Mouse (Mus musculus): Measurements from ENCODE around the gene Gzmk. TPM values are rescaled to one million over a fixed set of nuclear protein-coding genes. Genes with fewer than 3 reads are reported as not detected.

The Gzmk gene
- polyA plus RNA-seq, 1 experiment from 2014 or later = not detected

DNA sequence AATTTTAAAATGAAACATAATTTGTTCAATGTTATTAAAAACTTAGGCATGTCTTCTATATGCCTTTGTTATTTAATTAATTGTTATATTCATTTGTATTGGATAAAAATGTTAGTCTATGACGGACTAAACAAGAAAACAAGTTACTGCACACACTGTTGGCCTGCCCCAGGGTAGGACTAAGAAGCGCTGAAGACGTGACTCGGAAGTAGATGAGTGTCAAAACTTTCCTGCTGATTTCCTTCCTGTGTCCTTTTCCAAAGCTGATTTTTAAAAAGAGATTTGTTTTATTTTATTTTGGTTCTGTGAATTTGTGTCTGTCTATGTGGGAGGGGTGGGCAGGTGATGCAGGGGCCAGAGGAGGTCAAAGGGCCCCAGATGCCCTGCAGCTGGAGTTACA is 42.0 kb downstream of the Gzmk start:
- WGBS (ENCODE audit: missing documents) = 93% methylated on average over 4 of the region's 4 CpGs
- Histone ChIP-seq H3K4me3 (ENCODE audit: inconsistent target) (no peak overlapping the region), H3K79me2 (ENCODE audit: inconsistent target) (no peaks in the 10 kb centered on the region), H3K27ac (no peak overlapping the region), H3K36me3 (ENCODE audit: inconsistent target) (no peaks in the 10 kb centered on the region)

- H3K36me3 ChIP-seq (ENCODE audit: inconsistent target) = no peaks in the 10 kb centered on the region
- WGBS (ENCODE audit: missing documents) = 94% methylated on average over 8 of the region's 8 CpGs
- H3K4me3 ChIP-seq (ENCODE audit: inconsistent target) = no peak overlapping the region
- no peaks in the 10 kb centered on the region for H3K79me2 ChIP-seq (ENCODE audit: inconsistent target)
- H3K27ac ChIP-seq = no peak overlapping the region
Observed at GRCm38 (mm10) chr13:113183310-113183709, 42.4 kb downstream of the Gzmk start.

- H3K36me3 ChIP-seq (ENCODE audit: inconsistent target) = no peaks in the 10 kb centered on the region
- H3K4me3 ChIP-seq (ENCODE audit: inconsistent target) = no peak overlapping the region
- no peaks in the 10 kb centered on the region for H3K79me2 ChIP-seq (ENCODE audit: inconsistent target)
- 91% methylated on average over 6 of the region's 6 CpGs for WGBS (ENCODE audit: missing documents)
- H3K27ac ChIP-seq = no peak overlapping the region
Observed at GRCm38 (mm10) chr13:113174162-113174561, 51.5 kb downstream of the Gzmk start.

GRCm38 (mm10) chr13:113170256-113170655 is 55.5 kb downstream of the Gzmk start:
- Histone ChIP-seq H3K27ac (no peak overlapping the region), H3K36me3 (ENCODE audit: inconsistent target) (no peaks in the 10 kb centered on the region), H3K4me3 (ENCODE audit: inconsistent target) (no peak overlapping the region), H3K79me2 (ENCODE audit: inconsistent target) (no peaks in the 10 kb centered on the region)

DNA sequence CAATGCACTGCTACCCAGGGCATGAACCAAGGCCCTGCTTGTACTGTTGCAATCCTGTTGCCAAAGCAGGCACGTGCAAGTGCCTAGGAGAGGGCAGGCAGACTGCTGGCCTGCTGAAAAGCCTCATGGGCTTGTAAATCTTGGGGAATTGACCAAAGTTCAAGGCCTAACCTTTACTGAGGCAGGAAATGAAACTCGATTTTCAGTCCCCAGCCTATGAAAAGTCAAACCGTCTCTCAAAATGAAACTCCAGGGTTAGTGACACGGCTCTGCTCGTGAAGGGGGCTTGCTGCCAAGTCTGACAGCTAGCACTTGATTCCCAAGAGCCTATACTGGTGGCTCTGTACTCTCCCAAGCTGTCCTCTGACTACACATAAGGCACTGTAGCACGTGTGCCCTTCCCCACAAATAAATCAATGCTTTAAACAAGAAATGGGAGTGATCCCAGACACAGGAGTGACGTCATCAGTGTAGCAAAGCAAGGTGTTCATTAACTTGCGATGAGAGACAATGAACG is 57.6 kb downstream of the Gzmk start:
- no peaks in the 10 kb centered on the region for H3K79me2 ChIP-seq (ENCODE audit: inconsistent target)
- no peak overlapping the region for H3K27ac ChIP-seq
- H3K36me3 ChIP-seq (ENCODE audit: inconsistent target) = no peaks in the 10 kb centered on the region
- H3K4me3 ChIP-seq (ENCODE audit: inconsistent target) = no peak overlapping the region
- WGBS (ENCODE audit: missing documents) = 75% methylated on average over 9 of the region's 9 CpGs

GRCm38 (mm10) chr13:113164252-113165005 is 61.3 kb downstream of the Gzmk start:
- H3K4me3 ChIP-seq (ENCODE audit: inconsistent target) = no peak overlapping the region
- no peaks in the 10 kb centered on the region for H3K79me2 ChIP-seq (ENCODE audit: inconsistent target)
- H3K27ac ChIP-seq = no peak overlapping the region
- H3K36me3 ChIP-seq (ENCODE audit: inconsistent target) = no peaks in the 10 kb centered on the region
- 93% methylated on average over 5 of the region's 5 CpGs for WGBS (ENCODE audit: missing documents)

DNA sequence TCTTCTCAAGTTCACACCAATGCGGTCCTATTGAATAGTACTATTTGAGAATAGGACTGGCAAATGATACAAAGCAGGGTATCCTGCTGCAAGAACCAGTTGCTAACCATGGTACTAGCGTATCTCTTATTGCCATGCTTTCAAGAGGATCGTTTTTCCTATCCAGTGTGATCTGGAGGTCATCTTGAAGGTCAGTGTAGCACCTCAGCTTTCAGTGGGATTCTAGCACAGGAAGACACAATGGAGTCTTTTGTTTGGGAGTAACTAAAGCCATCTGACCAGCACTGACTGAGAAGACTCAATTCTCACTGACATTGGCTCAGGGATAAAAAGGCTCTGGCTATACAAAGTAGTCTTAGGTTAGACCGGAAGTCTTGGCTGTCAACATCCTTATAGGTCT is 74.2 kb downstream of the Gzmk start:
- H3K27ac ChIP-seq = no peak overlapping the region
- no peaks in the 10 kb centered on the region for H3K36me3 ChIP-seq (ENCODE audit: inconsistent target)
- H3K4me3 ChIP-seq (ENCODE audit: inconsistent target) = no peak overlapping the region
- WGBS (ENCODE audit: missing documents) = 92% methylated on average over 4 of the region's 4 CpGs
- no peaks in the 10 kb centered on the region for H3K79me2 ChIP-seq (ENCODE audit: inconsistent target)

DNA sequence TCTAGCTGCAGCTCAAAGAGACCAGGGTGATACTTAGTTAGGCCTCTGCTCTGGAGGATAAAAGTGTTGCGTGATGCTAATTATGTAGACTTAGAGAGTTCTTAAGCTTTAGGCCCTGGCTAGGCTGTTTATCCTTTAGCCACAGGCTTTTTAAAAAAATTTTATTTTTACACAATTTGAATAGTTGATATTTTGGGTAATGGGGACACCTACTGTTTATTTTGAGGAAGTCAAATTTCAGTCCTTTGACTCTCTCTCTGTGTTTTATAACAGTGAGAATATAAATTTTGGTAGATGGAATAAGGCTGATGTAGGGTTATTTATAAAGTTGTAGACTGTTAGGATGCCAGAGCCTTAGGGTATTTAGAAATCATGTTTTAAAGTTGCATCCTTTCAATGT is 86.1 kb downstream of the Gzmk start:
- H3K27ac ChIP-seq = no peak overlapping the region
- H3K36me3 ChIP-seq (ENCODE audit: inconsistent target) = no peaks in the 10 kb centered on the region
- H3K79me2 ChIP-seq (ENCODE audit: inconsistent target) = no peaks in the 10 kb centered on the region
- no peak overlapping the region for H3K4me3 ChIP-seq (ENCODE audit: inconsistent target)
- WGBS (ENCODE audit: missing documents) = 100% methylated on average over 1 of the region's 1 CpGs

GRCm38 (mm10) chr13:113129974-113130373 is 95.7 kb downstream of the Gzmk start:
- 100% methylated on average over 1 of the region's 1 CpGs for WGBS (ENCODE audit: missing documents)
- Histone ChIP-seq H3K36me3 (ENCODE audit: inconsistent target) (no peaks in the 10 kb centered on the region), H3K27ac (no peak overlapping the region), H3K79me2 (ENCODE audit: inconsistent target) (no peaks in the 10 kb centered on the region), H3K4me3 (ENCODE audit: inconsistent target) (no peak overlapping the region)

Other genes starting within 250 kb of the Gzmk start
- gene Ccno, start 238.1 kb downstream of the Gzmk start, polyA plus RNA-seq (2018) = not detected in 3 replicates
- gene Mcidas, start 232.1 kb downstream of the Gzmk start, polyA plus RNA-seq (2018) = not detected in 3 replicates
- not detected in 3 replicates for gene Cdc20b, start 190.8 kb downstream of the Gzmk start, polyA plus RNA-seq (2018)
- gene Gpx8, start 179.5 kb downstream of the Gzmk start, polyA plus RNA-seq (2018) = not detected in 3 replicates
- not detected in 3 replicates for gene Gzma, start 124.9 kb downstream of the Gzmk start, polyA plus RNA-seq (2018)
- gene Esm1, start 16.2 kb downstream of the Gzmk start, polyA plus RNA-seq (2018) = 0.22 TPM in 1 of 3 replicates, not detected in the others
- gene BC067074, start 67.3 kb upstream of the Gzmk start, polyA plus RNA-seq (2018) = not detected in 3 replicates

Measured in macrophage (primary cell).